Mouse (Mus musculus): ENCODE results near the gene Atp13a3. TPM values are rescaled to one million over a fixed set of nuclear protein-coding genes. Genes with fewer than 3 reads are reported as not detected.
"Not testable (repeated sequence)": the region's sequence is repeated elsewhere in the genome, so short reads cannot be mapped to it uniquely, and the experiment has no call there.

Atp13a3 gene
- 17.6 and 17.8 TPM in 2 replicates for polyA plus RNA-seq (2016; fragmentation: Nextera tagmentation; extraction: Ambion mirVana)

DNA sequence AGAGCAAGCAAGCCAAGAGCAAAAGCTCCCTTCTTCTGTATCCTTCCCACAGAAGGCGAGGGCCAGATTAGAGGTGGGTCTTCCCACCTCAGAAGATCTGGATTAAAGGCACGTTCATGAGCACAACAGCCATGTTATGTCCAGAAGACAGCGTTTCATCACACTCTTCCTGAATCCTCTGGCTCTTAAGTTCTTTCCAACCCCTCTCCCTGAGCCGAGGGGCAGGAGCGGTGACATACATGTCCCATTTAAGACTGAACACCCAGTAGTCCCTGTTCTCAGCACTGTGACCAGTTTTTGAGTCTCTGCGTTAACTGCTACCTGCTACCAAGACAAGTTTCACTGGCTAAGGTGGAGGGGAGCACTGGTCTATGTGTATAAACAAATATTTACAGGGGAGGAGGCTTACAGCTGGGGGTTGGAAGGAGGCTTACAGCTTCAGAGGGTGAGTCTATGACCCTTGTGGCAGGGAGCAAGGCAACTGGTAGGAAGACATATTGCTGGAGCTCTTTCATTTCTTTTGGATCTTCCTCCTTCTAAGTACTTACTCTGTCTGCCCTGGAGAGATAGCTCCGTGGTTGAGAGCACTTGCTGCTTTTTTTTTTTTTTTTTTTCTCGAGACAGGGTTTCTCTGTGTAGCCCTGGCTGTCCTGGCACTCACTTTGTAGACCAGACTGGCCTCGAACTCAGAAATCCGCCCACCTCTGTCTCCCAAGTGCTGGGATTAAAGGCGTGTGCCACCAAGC lies at the start of gene Atp13a3:
Gene Atp13a3, minus strand, starts transcription at position 51 of the 746 bp plus-strand sequence.
- ATAC-seq (ENCODE audit: insufficient number of reproducible peaks, low FRiP score), result no peak
- H3K36me3 ChIP-seq, result no peaks in the 10 kb centered on the region
- 67% methylated on average over 11 of the region's 11 CpGs for WGBS
- no peak within 1 kb of the TSS for H3K4me2 ChIP-seq
- no peaks in the 10 kb centered on the region for H3K4me1 ChIP-seq (replicated peaks)
- H3K4me3 ChIP-seq, result no peak within 1 kb of the TSS
- no peak within 1 kb of the TSS for H3K9ac ChIP-seq
- no peaks in the 10 kb centered on the region for H3K27me3 ChIP-seq (replicated peaks)
- H3K9me3 ChIP-seq (replicated peaks), result no peaks in the 10 kb centered on the region
- no peak within 1 kb of the TSS for H3K27ac ChIP-seq (ENCODE audit: poor library complexity, severe bottlenecking)

DNA sequence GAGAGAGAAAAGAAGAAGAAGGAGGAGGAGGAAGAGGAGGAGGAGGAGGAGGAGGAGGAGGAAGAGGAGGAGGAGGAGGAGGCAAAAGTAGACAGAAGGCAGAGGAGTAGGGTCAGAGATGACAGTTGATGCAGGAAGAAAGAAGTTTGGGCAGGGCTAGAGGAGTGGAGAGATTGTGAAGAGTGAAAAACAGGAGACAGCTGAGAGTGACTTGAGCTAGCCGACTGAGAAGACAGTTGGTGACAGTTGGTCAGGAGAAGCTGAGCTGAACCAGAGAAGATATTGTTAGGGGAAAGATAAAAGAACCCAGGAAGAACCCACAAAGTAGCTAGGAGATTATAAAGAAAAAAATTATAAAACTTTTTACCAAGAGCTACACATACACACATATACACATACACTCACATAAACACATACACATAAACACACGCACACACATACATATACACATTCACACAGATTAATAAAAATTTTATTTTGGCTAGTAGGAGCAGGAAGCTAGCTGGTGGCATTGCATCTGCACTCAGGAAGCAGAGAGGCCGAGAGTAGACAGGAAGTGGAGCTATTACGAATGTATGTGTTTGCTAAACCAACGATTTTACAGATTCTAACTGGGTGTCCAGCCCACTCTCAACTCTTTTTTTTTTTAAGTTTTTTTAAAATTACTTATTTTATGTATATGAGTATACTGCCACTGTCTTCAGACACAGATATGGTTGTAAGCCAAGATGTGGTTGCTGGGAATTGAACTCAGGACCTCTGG lies 47.6 kb upstream of the Atp13a3 start:
- Histone ChIP-seq H3K36me3 (no peaks in the 10 kb centered on the region), H3K27ac (ENCODE audit: poor library complexity, severe bottlenecking) (no peak overlapping the region), H3K27me3 (replicated peaks) (no peaks in the 10 kb centered on the region), H3K4me1 (replicated peaks) (peaks cover 7% of the 10 kb centered on the region; the same call in 1 of the 2 replicates), H3K9me3 (replicated peaks) (no peaks in the 10 kb centered on the region), H3K4me3 (no peak overlapping the region), H3K9ac (no peak overlapping the region), H3K4me2 (no peak overlapping the region)
- ATAC-seq (ENCODE audit: insufficient number of reproducible peaks, low FRiP score), result no peak
- WGBS, result 53% methylated on average over 5 of the region's 5 CpGs

DNA sequence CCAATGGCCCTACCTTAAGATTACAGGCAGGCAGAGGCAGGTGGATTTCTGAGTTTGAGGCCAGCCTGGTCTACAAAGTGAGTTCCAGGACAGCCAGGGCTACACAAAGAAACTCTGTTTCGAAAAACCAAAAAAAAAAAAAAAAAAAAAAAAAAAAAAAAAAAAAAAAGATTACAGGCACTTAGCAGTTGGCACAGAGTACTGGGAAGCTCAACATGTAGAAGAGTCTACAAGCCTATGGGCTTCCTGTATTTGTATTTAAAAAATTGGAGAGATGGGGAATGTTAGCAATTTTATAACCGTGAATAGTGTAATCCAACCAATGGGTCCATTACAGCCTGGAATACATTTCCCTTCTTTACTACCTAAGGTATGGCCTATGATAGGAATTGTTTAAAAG lies 45.4 kb upstream of the Atp13a3 start:
- H3K4me3 ChIP-seq; H3K9ac ChIP-seq; H3K27ac ChIP-seq (ENCODE audit: poor library complexity, severe bottlenecking); ATAC-seq (ENCODE audit: insufficient number of reproducible peaks, low FRiP score); H3K9me3 ChIP-seq (replicated peaks); H3K36me3 ChIP-seq; H3K4me1 ChIP-seq (replicated peaks); H3K27me3 ChIP-seq (replicated peaks); H3K4me2 ChIP-seq: not testable (repeated sequence)
- WGBS, result 90% methylated on average over 2 of the region's 2 CpGs

DNA sequence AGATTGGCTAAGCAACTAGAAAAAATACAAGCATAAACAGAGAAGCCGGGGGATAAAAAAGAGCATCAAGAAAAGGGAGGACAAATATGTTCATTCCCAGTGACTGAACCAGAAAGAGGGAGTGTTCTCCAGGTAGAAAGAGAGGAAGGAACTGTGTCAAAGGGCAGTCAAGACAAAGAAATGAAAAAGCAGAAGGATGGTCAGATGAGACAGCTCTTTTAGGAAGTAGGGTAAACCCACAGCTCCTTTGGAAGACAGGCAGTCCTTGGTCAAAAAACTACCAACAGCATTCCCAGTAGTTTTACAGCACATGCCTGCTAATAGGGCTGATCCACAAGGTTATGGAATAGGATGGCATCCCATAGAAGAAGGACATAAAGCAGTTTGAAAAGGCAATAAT lies 43.2 kb upstream of the Atp13a3 start:
- Histone ChIP-seq H3K9me3 (replicated peaks) (no peaks in the 10 kb centered on the region), H3K4me2 (no peak overlapping the region), H3K4me3 (no peak overlapping the region), H3K4me1 (replicated peaks) (peaks cover 7% of the 10 kb centered on the region), H3K27me3 (replicated peaks) (no peaks in the 10 kb centered on the region), H3K36me3 (no peaks in the 10 kb centered on the region), H3K27ac (ENCODE audit: poor library complexity, severe bottlenecking) (no peak overlapping the region), H3K9ac (no peak overlapping the region)
- no peak for ATAC-seq (ENCODE audit: insufficient number of reproducible peaks, low FRiP score)
- WGBS, result 92% methylated on average over 1 of the region's 1 CpGs

DNA sequence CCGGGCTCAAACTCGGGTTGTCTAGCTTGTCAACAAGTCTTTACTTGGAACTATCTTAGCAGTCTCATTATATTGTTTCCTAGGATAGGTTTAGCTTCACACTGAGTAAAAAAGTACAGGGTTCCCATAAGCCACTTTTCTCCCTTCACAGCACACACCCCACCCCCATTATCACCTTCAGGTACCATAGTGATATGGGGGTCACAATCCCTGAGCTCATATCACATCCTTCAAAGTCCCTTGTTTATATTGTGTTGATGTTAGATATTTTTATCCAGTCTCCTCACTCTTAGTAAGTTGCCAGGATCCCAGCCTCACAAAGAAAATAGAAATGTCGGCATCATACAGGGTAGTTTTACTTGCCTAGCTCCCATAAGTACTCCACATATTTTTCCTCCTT lies 42.4 kb upstream of the Atp13a3 start:
- Histone ChIP-seq H3K9me3 (replicated peaks) (no peaks in the 10 kb centered on the region), H3K36me3 (no peaks in the 10 kb centered on the region), H3K27ac (ENCODE audit: poor library complexity, severe bottlenecking) (no peak overlapping the region), H3K9ac (no peak overlapping the region), H3K4me3 (no peak overlapping the region), H3K4me2 (no peak overlapping the region), H3K27me3 (replicated peaks) (no peaks in the 10 kb centered on the region), H3K4me1 (replicated peaks) (peaks cover 11% of the 10 kb centered on the region)
- WGBS, result 55% methylated on average over 3 of the region's 3 CpGs
- ATAC-seq (ENCODE audit: insufficient number of reproducible peaks, low FRiP score), result no peak

DNA sequence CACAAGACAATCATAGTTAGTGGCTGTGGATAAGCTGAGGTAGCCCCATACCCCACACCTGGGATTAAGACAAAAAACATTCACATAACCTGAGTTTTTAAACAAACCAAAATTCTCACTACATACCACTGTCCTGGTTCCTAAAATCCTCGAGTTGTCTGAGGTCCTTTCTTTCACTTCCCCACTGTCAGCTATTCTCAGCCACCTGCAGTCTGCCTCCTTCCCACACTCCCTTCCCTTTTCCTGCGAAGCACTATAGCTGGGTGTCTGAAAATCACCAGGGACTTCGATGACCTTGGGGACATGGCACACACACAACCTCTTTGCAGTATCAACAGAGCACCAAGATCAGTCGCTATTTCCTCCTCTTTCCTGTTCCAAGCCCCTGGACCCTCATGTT lies 41.9 kb upstream of the Atp13a3 start:
- Histone ChIP-seq H3K4me2 (no peak overlapping the region), H3K9ac (no peak overlapping the region), H3K27me3 (replicated peaks) (no peaks in the 10 kb centered on the region), H3K4me1 (replicated peaks) (peaks cover 14% of the 10 kb centered on the region), H3K9me3 (replicated peaks) (no peaks in the 10 kb centered on the region), H3K4me3 (no peak overlapping the region), H3K27ac (ENCODE audit: poor library complexity, severe bottlenecking) (no peak overlapping the region), H3K36me3 (no peaks in the 10 kb centered on the region)
- WGBS, result 39% methylated on average over 4 of the region's 4 CpGs
- no peak for ATAC-seq (ENCODE audit: insufficient number of reproducible peaks, low FRiP score)

DNA sequence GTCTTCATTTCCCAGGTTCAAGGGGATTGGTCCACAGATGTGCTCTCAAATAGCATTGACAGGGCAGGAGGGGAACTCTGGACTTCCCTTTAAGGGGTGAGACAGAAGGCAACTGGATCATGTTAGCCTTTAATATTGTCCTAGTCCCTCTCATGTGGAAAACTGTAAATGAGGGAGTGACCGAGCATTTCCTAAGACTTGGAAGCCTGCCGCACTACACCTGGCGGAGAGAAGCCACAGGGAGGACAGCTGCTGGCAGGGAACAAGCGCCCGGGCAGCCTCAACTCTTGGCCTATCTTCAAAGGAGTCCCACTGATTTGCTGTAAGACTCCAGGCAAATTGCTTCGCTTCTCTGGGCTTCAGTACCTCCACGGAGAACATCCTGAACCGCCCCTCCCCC lies 37.6 kb upstream of the Atp13a3 start:
- no peak overlapping the region for H3K4me3 ChIP-seq
- peaks cover 30% of the 10 kb centered on the region for H3K4me1 ChIP-seq (replicated peaks)
- ATAC-seq (ENCODE audit: insufficient number of reproducible peaks, low FRiP score), result no peak
- H3K9ac ChIP-seq, result no peak overlapping the region
- no peaks in the 10 kb centered on the region for H3K9me3 ChIP-seq (replicated peaks)
- no peak overlapping the region for H3K27ac ChIP-seq (ENCODE audit: poor library complexity, severe bottlenecking)
- no peaks in the 10 kb centered on the region for H3K27me3 ChIP-seq (replicated peaks)
- H3K36me3 ChIP-seq, result no peaks in the 10 kb centered on the region
- H3K4me2 ChIP-seq, result no peak overlapping the region
- WGBS, result 55% methylated on average over 8 of the region's 8 CpGs

DNA sequence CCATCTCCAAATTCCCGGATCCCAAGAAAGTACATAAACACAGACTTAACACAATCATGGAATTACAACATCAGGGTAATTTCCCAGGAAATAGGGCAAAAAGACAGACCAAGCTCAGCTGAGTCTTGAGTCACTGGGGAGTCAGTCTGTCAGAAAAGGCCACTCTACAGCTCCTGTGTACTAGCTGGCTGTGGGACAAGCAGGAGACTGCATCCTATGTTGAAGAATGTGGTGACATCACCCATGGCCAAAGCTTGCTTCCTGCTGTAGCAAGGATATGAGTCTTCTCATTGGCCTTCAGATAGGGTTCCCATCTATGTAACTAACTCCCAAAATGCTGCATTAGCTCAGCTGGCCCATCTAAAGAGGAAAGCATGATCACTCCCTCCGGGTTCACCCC lies 36.7 kb upstream of the Atp13a3 start:
- no peak overlapping the region for H3K4me3 ChIP-seq
- H3K4me2 ChIP-seq, result no peak overlapping the region
- 0 out of 2 replicates have a peak overlapping the region, but pooled peaks have one; percentile 16 for H3K27ac ChIP-seq (ENCODE audit: poor library complexity, severe bottlenecking)
- WGBS, result 67% methylated on average over 2 of the region's 2 CpGs
- no peaks in the 10 kb centered on the region for H3K9me3 ChIP-seq (replicated peaks)
- peaks cover 30% of the 10 kb centered on the region for H3K4me1 ChIP-seq (replicated peaks)
- H3K27me3 ChIP-seq (replicated peaks), result no peaks in the 10 kb centered on the region
- 0 out of 2 replicates have a peak, but pooled peaks have one; percentile 39 for ATAC-seq (ENCODE audit: insufficient number of reproducible peaks, low FRiP score)
- no peak overlapping the region for H3K9ac ChIP-seq
- H3K36me3 ChIP-seq, result no peaks in the 10 kb centered on the region

DNA sequence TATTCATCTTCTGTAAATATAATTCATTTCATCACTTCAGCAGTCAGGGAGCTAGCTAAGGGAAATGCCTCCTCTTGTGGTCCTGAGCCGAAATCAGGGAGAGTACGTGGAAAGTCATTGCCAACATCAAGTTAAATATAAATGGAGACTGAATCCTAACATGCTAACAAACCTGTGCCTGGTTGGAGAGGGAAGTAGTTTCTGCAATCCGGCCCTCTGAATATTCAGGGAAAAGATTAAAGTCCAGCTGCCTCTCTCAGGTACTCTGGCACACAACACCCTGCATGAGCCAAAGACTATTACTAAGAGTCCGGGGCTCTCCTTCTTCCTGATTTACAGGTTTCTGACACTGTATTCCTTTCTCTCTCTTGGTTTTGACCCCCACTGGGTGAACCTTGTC lies 35.6 kb upstream of the Atp13a3 start:
- Histone ChIP-seq H3K4me3 (no peak overlapping the region), H3K4me2 (no peak overlapping the region), H3K9me3 (replicated peaks) (no peaks in the 10 kb centered on the region), H3K4me1 (replicated peaks) (peaks cover 28% of the 10 kb centered on the region), H3K27me3 (replicated peaks) (no peaks in the 10 kb centered on the region), H3K27ac (ENCODE audit: poor library complexity, severe bottlenecking) (no peak overlapping the region), H3K36me3 (no peaks in the 10 kb centered on the region), H3K9ac (no peak overlapping the region)
- no peak for ATAC-seq (ENCODE audit: insufficient number of reproducible peaks, low FRiP score)
- WGBS, result 87% methylated on average over 4 of the region's 4 CpGs

DNA sequence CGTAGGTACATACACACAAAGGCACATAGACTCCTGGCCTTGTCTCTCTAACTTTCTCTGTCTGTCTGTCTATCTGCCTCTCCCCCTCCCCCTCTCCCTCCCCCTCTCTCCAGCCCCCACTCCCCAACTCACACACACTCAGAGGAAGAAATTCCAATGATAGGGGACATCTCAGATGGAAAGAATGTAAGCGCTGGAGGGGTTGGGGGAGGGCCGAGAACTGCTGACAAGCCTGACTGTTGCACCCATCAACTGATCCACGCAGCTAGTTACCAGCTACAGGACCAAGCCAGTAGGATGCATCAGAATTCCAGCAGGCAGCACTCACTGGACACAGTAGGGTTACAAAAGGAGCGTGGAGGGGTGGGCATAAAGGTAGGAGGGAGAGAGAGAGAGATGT lies 34.1 kb upstream of the Atp13a3 start:
- H3K4me1 ChIP-seq (replicated peaks), result peaks cover 36% of the 10 kb centered on the region
- 0 out of 2 replicates have a peak overlapping the region, but pooled peaks have one; percentile 1 for H3K9ac ChIP-seq
- no peak overlapping the region for H3K4me3 ChIP-seq
- WGBS, result 27% methylated on average over 5 of the region's 5 CpGs
- H3K4me2 ChIP-seq, result no peak overlapping the region
- peak overlapping the region; percentile 53; the same call in 1 of the 2 replicates for H3K27ac ChIP-seq (ENCODE audit: poor library complexity, severe bottlenecking)
- H3K27me3 ChIP-seq (replicated peaks), result no peaks in the 10 kb centered on the region
- no peaks in the 10 kb centered on the region for H3K9me3 ChIP-seq (replicated peaks)
- H3K36me3 ChIP-seq, result no peaks in the 10 kb centered on the region
- peak; percentile 78 for ATAC-seq (ENCODE audit: insufficient number of reproducible peaks, low FRiP score)

DNA sequence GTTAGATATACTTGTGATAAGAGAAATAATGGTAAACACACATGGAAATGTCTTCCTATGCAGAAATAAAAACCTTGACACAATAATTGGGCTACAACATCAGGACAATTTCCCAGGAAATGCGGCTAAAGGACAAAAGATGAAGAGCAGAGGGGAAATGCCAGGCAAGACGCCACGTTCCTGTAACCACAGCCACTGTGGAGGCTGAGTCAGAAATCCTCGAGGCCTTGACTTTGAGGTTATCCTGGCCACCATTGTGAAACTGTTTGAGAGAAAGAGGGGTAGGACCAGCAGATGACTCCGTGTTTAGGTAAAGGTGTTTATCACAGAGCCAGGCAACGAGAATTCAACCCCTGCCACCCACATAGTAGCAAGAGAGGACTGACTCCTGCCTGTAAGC lies 33.6 kb upstream of the Atp13a3 start:
- WGBS, result 44% methylated on average over 6 of the region's 6 CpGs
- Histone ChIP-seq H3K27ac (ENCODE audit: poor library complexity, severe bottlenecking) (peak overlapping the region; percentile 53; the same call in 1 of the 2 replicates), H3K4me3 (no peak overlapping the region), H3K4me1 (replicated peaks) (peaks cover 36% of the 10 kb centered on the region), H3K27me3 (replicated peaks) (no peaks in the 10 kb centered on the region), H3K36me3 (no peaks in the 10 kb centered on the region), H3K4me2 (no peak overlapping the region), H3K9ac (0 out of 2 replicates have a peak overlapping the region, but pooled peaks have one; percentile 1), H3K9me3 (replicated peaks) (no peaks in the 10 kb centered on the region)
- ATAC-seq (ENCODE audit: insufficient number of reproducible peaks, low FRiP score), result no peak
